Mouse (Mus musculus) E14TG2a.4 (cell line): Measurements from ENCODE around the gene Tex2.

Experiments used
- CTCF ChIP-seq: conservative IDR thresholded peaks from 2 replicates; pipeline ENCODE4 v1.5.1; 2014; ENCODE audit warnings: low read length
- NANOG ChIP-seq: IDR thresholded peaks from 2 replicates; pipeline ENCODE4 v1.6.1; 2014; ENCODE audit warnings: borderline replicate concordance, low read length, mixed read lengths
- POU5F1 ChIP-seq: IDR thresholded peaks from 2 replicates; pipeline ENCODE4 v1.6.1; 2014; ENCODE audit warnings: low read length, borderline replicate concordance

DNA sequence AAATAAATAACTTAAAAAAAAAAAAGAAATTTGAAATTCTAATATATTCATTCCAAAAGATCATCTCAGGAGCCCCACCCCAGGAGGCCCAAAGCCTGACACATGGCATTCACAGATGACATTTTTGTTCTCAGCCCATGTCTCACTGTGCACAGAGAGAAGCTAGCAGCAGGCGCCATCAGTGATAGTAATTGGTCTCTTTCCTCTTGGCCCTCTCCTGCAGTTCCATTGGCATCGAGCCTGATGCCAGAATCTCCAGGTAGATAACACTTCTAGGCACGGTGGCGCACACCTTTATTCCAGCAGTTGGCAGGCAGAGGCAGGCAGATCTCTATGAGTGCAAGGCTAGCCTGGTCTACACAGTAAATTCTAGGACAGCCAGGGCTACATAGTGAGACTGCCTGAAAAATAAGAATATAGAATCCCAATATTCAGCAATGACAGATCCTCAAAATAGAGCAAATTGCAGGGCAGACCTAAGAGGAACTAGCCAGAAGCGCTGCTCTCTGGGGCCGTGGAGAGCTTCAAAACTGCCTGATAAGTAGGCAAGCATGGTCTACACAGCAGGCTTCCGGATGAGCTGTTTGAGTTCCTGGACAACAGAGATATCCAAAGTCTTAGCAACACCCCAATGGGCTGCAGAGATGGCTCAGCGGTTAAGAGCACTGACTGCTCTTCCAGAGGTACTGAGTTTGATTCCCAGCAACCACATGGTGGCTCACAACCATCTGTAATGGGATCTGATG lies 47.0 kb downstream of the Tex2 start:
- TF ChIP-seq CTCF (no peak), NANOG (no peak), POU5F1 (no peak)
